Mouse (Mus musculus) gastrocnemius, adult 8-10 months (tissue): ENCODE results near the gene Adamts20. TPM values are rescaled to one million over a fixed set of nuclear protein-coding genes. Genes with fewer than 3 reads are reported as not detected.
"Not testable (repeated sequence)": the region's sequence is repeated elsewhere in the genome, so short reads cannot be mapped to it uniquely, and the experiment has no call there.

Experiments
- DNase-seq, 2 experiments: peaks; one replicate each; pipeline ENCODE4 v3.0.0; 2022; ENCODE audit warnings: low spot score in 2 of 2
- total RNA-seq, 4 experiments: library from RNA; stranded (reverse); gene quantifications; 2 replicates each; pipeline ENCODE4 v1.2.4; 2022

Adamts20 gene
- 1 to 10 TPM; 1.3 to 2.8 (median 1.7) TPM for total RNA-seq

DNA sequence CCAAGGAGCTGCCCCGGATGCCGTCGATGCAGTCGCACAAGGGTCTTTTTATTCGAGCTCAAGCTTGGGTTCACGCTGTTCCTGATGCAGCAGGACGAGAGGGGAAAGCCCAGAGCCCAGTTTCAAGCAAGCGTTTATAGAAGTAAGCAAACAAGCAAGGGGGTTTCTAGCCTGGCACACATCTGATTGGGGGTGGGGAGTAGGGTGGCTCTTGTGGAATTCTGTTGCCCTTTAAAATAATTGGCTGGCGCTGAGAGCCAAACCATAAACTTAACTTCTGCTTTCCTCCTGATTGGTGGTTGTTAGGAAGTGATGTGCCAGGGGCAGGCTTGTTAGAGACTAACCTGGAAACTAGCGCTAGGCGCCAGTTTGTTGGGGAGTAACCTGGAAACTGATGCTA is at the start of gene Adamts20:
Gene Adamts20, minus strand, starts transcription at position 101 of the 400 bp plus-strand sequence.
- no peak for DNase-seq

DNA sequence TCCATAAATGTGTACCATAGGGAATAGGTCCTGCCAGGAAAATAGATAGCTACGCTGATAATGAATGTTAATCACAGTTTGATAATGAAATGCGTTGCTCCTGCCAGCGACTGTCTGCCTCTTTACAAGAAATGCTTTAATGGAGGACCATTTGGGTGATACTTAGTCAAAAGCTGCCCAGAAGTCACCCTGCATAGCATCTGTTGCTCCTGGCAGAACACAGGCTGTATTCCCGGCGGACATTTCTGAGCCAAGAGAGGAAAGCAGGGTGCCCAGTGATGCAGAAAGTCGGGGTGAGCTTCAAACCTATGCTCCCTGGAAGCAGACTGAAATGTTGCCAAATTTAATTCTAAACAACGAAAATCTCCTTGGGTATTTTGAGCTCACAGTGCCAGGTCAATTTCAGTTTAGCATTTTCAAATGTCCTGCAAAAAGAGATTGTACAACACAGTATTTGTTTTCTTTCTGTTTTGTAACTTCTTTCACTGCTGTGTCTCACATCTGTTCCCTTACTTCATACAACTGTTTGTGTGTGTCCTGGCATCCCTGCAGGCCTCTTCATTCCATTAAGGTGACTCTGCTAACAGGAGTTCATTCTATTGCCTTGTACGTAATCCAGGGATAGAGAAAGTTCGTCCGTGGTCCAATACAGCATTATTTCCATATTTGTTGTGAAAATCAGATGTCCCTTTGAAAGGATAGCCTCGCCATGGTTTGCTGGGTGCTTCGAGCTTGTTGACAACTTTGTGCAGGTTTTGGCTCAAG is 38.4 kb upstream of the Adamts20 start:
- DNase-seq = no peak

DNA sequence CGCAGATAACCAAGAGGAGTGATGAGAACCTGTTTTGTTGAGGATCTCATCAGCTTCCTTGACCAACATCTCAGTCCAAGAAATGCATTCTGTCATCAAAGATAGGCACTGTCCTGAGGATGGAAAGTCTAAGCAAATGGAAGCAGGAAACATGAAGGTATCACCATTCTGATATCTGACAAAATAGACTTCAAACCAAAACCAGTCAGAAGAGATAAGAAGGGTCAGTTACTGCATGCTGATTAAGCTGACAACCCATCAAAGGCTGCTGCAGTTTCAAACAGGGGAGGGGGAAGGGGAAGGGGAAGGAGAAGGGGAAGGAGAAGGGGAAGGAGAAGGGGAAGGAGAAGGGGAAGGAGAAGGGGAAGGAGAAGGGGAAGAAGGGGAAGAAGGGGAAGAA is 34.0 kb upstream of the Adamts20 start:
- DNase-seq = no peak

DNA sequence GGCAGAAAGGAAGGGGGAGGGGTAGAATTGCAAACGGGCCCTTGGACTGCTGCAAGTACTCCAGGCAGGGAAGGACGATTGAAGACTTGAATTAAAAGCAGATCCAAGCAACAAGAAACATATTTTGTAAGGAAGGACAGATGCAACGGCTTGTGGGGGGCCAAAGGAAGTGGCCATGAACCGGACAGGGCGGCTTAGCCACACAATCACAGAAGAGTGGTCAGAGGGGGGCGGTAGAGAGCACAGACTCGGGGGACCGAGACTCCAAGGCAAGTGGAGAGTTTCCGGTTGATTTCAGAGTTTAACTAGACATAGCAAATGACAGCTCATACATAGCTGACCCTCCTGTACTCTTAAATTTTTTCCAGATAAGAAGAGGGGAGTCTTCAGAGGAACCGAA is 30.7 kb upstream of the Adamts20 start:
- DNase-seq = no peak

DNA sequence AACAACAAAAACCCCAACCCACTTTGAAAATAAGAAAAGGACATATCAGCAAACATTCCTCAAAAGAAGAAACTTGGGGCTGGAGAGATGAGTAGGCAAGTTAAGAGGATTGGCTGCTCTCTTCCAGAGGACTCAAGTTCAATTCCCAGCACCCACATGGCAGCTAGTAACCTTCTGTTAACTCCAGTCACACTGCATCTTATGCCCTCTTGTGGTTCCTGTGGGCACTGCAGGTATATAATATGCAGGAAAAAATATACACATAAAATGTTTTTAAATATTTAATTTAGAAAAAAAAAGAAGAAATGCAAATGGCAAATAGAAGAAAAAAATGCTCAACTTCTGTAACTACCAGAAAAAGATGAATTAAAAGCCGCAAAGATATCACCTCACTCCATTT is 29.2 kb upstream of the Adamts20 start:
- no peak for DNase-seq

DNA sequence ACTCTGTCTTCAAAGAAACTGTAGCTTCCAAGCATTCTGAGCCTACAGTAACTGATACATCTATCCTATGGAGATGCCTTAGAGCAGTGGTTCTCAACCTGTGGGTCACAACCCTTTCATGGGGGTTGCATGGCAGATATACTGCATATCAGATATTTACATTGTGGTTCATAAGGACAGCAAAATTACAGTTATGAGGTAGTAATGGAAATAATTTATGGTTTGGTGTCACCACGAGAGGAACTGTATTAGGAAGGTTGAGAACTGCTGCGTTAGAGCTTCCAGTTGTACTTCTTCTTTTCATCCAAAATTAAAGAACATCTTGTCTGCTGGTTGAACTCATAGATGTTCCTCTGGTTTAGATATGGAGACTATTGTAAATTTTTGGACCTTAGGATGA is 24.2 kb upstream of the Adamts20 start:
- no peak for DNase-seq

DNA sequence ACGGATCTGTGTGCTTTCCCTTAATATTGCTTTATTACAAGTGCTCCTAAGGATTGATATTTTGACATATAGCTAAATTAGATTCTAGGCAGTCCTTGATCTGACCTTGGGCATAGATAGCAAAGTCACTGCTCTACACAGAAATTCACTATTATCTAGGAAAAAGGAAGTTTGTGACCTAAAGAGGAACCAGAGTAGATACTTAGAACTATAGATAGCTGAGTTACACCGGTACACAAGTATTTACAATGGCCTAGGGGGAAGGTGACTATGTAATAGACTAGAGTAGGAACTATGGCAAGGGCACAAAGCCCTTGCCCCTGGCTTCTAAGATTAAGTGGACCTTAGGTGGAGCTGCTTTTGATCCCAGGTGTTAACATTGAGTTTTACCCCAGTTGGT is 22.8 kb upstream of the Adamts20 start:
- not testable (repeated sequence) for DNase-seq

DNA sequence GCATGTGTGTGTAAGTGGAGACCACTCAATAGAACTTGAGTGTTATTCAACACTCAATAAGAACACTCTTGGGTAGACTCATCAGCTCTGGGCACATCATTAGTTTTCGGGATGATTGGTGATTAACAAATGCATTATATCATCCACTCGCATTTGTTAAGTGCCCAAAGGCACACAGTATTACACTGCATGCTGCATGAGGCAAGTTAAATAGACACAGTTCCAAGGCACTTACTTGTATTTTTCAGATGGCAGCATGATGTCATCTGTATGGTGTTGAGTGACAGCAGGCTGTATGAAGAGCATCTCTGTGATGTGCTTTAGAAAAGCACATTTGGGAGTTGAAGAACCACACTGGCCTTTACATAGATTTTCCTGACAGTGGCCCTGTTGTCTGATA is 17.3 kb upstream of the Adamts20 start:
- DNase-seq = no peak

DNA sequence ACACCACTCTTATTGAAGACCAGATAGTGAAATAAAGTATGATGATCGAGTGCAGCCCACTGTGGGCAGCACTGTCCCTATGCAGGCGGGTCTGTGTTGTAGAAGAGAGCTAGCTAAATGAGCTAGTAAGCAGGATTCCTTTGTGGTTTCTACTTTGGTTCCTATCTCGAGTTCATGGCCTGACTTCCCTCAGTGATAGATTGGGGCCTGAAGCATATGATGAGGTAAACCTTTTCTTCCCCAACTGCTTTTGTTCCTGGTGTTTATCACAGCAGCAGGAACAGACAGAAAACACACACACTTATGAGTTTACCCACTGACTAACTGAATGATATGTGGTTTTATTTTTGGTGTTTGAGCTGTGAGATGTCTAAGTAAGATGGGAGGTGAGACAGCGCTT is 15.6 kb upstream of the Adamts20 start:
- no peak for DNase-seq

DNA sequence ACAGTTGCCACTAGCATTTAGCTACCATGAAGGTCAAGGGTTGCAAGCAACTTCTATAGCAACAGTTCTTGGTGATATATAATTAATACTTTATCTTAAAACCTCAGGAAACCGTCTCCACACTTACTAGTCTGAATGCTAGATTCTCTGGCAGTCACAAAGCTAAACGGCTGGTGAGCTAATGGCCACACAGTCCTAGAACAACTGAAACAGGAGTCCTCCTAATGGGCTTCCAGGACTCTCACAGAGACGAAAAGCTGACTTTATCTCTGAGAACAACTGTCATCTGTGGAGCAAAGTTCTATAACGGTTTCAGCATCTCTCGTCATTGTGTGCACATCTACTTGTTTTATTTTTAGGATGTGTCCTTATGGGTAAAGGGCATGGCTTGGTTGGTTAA is 15.0 kb upstream of the Adamts20 start:
- no peak for DNase-seq

DNA sequence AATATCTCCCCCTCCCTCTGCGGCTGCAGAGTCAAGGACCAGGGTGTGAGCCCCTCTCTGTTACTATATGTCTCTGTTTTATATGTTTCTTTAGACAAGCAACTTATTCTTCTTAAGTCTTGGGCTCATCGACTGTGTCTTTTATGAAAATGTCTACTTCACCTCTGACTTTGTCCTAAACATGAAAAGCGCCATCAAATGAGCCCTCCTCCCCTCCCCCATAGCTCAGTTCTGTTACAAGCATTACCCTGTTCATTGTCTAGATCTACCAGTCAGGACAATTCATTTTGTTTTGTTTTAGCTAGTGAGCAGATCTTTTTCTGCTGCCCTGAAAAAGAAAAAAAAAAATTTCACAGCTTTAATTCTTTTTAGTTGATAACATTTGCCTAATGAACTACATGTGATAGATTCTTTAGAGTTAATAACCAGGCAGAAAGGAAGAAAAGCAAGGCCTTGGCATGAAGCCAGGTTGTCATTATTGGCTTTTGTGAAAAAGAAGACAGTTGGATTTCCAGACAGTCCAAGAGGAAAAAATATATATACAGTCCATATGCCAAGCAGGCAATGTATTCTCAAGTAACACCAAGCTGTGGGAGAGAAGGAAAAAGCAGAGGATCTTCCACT is 14.4 kb upstream of the Adamts20 start:
- DNase-seq = no peak

DNA sequence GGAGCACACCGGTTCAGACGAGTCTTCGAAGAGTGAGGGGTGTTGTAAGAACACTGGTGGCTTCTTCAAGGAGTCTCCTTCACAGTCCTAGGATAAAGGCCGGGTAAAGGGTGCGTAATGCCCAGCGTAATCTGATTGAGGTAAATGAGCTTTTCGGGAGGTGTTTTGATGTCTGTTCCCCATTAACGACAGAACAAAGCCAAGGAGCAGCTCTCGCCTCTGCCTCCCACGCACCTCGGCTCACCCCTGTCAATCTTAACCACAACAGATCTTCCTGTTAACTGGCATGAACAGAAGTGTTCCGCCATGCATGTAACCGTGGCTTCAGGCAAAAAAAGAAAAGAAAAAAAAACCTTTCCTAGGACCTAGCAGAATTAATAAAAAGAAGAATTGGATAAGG is 13.5 kb upstream of the Adamts20 start:
- DNase-seq = no peak

DNA sequence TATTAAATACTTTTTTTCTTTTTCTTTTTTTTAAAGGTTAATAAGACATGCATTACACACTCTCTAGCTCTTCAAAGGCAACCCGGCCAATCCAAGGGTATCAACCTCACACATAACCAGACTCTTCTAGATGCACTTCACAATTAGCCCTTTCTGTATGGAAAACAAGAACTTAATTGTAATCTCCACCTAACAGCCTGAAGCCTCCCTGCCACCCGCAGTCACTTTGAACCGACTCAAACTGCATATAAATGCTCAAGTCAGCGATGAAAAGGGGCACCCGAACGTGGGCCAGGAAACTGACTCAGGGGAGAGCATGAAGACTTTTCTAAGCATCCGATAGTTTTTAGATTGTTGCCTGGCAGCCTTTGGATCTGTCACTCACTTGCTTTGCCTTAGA is 12.1 kb upstream of the Adamts20 start:
- DNase-seq = no peak

DNA sequence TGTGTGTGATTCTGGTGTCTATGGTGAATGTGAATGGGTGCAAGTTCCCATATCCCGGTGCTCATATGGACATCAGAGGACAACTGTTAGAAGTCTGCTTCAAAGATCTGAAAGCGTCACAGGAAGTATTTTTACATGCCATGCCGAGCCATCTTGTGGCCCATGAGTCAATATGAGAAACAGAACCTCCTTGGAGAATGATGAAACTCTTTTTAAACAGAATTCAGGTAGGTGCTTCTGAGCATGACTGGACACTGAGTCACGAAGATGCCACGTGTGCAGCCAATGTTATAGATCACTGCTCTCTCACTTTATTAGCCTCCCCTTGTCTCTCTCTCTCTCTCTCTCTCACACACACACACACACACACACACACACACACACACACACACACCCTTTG is 10.8 kb upstream of the Adamts20 start:
- DNase-seq = no peak

DNA sequence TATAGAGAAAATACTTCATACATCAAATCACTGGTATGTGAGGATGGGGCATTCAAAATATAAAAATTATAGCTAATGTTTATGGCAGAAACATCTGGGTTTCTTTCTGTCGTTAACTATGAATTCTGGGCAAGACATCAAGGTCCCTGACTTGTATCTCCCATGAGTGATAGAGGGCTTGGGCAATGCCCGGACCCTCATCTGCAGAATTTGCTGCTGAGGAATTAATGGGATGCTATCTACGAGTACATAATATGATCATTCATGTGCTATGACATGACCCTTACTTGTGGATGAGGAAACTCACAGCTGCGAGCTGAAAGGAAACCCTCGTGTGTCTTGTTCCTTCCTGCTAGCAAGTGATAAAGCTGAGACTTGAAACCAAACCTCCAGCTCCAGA is 5.1 kb upstream of the Adamts20 start:
- DNase-seq = no peak

DNA sequence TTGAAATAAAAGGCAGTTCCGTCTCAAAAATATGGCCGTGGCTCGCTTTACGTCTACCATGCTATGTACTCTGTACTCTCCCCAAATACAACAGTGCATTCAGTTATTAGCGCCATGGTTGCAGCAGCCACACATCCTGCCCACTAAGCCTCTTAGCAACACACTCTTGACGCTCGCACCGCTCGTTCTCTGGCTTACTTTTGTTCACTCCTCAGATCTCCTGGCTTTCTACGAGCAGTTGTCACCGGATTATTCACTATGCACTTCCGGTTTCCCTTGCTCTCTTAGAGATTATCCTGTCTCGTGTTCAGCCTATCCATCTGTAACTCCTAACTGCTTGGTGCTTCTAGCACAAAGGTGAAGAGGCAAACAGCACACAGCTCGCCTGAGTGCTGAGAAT is 337 bp downstream of the Adamts20 start:
- DNase-seq = no peak

DNA sequence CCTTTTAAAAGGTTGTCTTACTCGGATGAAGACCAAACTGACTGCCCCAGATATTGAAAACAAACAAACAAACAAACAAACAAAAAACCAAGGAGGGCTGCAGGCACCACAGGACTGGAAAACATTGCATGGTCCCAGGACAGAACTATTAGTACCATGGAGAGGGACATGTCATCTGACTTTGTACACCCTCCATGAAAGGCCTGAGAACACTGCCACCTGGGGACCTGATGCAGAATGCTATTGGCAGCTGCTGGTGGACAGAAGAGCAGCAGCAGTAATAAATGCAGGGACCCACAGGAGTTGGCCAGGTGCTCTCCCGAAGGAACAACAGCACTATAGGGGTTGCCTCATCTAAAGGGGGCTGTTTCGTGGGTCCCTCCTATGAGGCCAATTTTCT is 2.0 kb downstream of the Adamts20 start:
- DNase-seq = peak; percentile 24 to 25

DNA sequence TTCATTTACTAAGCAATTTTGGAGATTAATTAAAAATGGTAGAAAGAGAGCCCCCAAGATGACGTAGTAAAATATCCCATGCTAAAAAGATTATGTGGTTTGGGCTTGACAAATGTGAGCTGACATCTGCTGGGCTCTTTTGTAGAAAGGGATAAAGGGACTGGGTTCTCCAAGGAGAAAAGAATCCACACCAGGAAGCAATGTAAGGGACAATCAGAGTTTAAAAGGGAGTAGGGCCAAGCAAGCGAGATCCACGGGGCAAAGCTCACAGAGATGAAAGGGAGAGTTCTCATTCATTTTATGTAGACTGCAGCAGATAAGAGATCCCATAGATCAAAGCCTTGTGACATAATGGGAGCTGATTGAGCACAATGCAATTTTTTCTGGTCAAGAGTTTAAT is 3.0 kb downstream of the Adamts20 start:
- no peak for DNase-seq

DNA sequence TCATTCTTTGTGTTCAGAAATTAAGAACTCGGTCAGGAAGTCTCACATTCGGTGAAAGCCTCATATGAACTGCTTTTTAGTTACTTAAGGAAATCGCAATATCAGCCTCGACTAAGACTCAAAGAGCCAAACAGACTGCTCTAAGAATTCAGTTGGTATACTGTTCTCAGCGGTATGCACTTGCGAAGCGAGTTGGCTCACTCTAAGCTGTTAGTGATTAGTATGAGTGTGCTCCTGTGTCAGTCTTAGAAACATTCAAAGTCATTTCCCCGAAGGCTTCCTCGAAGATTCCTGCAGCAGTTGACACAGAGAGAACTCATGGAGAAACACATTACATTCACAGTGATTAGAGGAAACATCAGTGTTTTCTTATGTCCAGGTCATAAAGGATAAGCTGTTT is 4.1 kb downstream of the Adamts20 start:
- DNase-seq = no peak

DNA sequence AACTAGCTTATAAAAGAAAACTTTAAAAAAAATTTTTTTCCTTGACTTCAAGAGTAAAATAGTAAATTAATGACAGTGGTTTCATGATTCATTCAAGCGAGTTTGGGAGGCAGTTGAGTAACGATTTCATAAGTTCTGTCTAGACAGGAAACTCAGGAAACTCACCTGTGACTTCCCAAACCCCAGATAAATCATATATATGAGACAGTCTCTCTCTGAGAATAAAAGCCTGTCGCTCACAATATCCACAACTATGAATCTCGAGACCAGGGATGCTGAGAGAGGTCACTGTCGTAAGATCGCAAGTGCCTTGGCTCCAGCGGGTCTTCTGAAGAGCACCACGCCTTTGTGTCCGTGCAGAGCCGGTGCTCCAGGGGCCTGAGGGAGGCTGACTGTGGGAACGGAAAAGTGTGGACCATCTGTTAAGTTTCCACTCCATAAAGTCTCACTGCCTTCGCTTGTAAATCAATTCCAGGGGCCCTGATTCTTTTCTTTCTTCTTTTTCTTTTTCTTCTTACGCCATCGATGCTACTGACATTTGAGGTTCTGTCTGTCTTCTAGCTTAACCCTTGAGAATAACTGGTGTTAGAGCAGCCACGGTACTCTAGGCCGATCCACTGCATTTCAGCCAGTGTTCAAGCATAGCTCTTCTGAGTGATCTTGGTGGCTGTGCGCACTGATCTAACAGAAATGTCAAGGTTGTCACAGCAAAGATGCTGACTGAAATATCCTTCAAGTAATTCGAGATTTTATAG is 7.4 kb downstream of the Adamts20 start:
- DNase-seq = no peak

DNA sequence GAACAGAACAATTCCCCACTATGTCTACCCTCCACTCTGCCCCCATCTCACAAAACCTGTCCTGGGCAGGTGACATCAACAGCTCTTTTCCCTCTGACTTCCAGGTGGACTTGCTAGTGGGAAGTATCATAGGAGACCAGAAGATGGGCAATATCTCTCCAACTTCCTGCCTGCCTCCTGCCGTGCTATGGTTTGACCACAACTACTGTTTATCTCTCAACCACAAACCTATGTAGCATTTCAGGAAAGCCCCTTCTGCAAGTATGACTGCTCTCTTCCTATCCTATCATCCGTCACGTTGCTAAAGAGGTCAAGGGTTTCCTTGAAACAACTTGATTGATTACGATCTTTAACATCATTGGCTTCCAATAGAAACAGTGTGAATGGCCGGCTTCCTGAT is 12.4 kb downstream of the Adamts20 start:
- no peak for DNase-seq

DNA sequence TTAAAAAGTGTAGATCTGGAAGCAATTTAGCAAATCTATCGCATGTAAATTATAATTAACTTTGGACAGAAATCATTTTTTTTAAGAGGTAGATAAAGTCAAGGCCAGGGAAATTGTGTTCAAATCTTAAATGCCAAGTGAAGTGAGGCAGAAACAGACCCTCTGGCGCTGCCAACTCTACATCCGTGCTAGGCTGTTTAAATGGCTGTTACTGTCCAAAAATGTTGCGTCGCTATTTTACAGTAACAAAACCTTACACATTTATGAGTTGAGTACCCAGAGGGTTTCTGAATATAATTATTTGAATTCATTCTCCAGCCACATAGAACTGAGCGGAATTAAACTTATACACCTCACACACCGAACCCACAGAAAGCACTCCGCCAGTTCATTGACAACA is 13.6 kb downstream of the Adamts20 start:
- no peak for DNase-seq
